Mouse (Mus musculus): ENCODE measurements around the gene Nek10.

DNA sequence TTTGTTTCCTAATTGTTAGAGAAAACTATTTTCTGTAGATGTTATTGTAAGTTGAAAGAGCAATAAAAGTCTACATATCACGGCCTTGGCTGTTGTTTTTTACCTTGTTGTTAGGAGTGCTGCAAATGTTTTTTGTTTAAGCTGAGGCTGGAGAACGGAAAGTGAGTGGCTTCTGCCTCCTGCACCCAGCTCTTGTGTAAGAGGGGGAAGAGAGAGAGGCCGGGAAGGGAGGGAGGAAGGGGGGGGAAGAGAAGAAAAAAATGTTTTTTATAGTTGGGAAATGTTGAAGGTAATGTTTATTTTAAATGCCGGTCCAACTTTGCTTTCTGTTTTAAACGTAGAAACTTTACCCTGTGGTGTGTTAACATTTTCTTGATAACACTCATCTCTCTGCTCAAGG is 3.4 kb upstream of the Nek10 start:
- TF ChIP-seq TAL1 (conservative IDR thresholded peaks at IDR 0.05; ENCODE audit: low read depth, low read length) (no peak), CTCF (IDR thresholded peaks at IDR 0.05; ENCODE audit: low read depth, low read length) (no peak), GATA2 (IDR thresholded peaks at IDR 0.05; ENCODE audit: borderline replicate concordance, low read depth, low read length) (no peak), GATA1 (IDR thresholded peaks at IDR 0.05; ENCODE audit: borderline replicate concordance, low read length) (no peak), POLR2AphosphoS5 (IDR thresholded peaks at IDR 0.05; ENCODE audit: insufficient replicate concordance, low read depth, low read length) (no peak)
